Mouse (Mus musculus) bone marrow, adult 2 months (tissue): Measurements from ENCODE around the gene Kdm4d.

Experiments used
- CTCF ChIP-seq: fragments of 200-500 bp; IDR thresholded peaks from 2 replicates; pipeline ENCODE4 v1.5.1; 2011; ENCODE audit warnings: low read length, control low read depth; ENCODE audit not compliant: control insufficient read depth, insufficient read depth
- POLR2A ChIP-seq: fragments of 200-500 bp; IDR thresholded peaks from 2 replicates; pipeline ENCODE4 v1.6.1; 2011; ENCODE audit warnings: low read depth, mild to moderate bottlenecking, control low read depth, low read length, borderline replicate concordance; ENCODE audit not compliant: control insufficient read depth

DNA sequence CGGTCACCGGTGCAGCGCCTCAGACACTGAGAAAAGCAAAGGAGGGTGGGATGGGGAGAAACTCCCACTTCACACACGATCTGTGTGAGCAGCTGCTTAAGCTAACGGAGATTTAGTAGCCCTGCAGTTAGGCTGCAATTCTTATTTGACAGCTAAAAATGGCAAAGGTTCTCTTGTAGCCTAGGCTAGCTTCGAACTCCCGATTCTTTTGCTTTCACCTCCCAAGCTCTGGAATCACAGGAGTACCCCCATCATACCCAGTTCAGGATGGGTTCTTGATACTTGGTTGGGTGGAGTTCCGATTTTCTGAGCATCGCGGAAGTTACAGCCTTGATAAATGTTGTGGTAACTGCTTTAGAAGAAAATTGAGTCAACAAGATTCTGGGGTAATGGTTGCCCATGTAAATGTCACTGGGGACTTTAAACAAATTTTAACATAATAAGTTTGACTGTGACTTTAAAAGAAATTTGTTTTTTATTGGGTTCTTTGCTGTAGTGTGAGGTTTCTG lies 688 bp upstream of the Kdm4d start:
- TF ChIP-seq POLR2A (no peak), CTCF (no peak)
